Mouse (Mus musculus): ENCODE measurements around the gene Senp8.

DNA sequence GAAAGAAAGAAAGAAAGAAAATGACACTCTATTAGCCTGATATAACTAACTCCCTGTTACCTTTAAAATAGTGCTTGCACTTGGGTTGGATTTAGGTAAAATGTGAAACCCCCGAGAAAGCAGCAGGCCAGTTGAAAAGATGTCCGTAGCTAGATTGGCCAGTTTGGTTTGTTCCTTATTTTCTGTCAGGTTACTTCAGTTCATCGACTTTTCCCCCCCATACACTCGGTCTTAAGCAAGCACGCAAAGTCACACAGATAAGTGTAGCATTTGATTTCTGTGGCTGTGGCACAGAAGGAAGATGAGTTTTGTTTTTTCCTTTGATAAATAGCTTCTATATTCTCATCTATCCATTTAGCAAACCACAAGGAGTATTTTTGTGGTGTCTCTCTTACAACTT, 19.4 kb downstream of the Senp8 start:
- TF ChIP-seq POLR2A (IDR thresholded peaks at IDR 0.05; ENCODE audit: low read depth, low read length) (no peak), CTCF (IDR thresholded peaks at IDR 0.05; ENCODE audit: extremely low read depth, insufficient read depth, insufficient read length, insufficient replicate concordance) (no peak)

Data from spleen, adult 2 months (tissue).